ENCODE assay signal across 22 mouse cellular contexts in genomic region chr6:54946241-54946953, GRCm38 (mm10).
"Had no signal": no experiment of that assay in that cellular context is flagged by ENCODE, and none has a peak within 500 bp of the region (broad histone marks: within the 10 kb centered on the region; RNA-seq: fewer than 3 reads in every experiment).

No protein-coding gene starts in this region.

- H3K4me3 ChIP-seq: layer of hippocampus, adult 2 months; limb, embryonic 10.5 days; limb, embryonic 13.5 days; lung, embryonic 15.5 days; megakaryocyte, embryonic 14.5 days; midbrain, embryonic 10.5 days; midbrain, embryonic 13.5 days had no signal

- DNase-seq: kidney, adult 2 months; kidney, postnatal 25 days; layer of hippocampus, adult 9-11 months; liver; liver, postnatal 0 days; lung, postnatal 10 days; lung, postnatal 4 days; right cerebral cortex, postnatal 4 days; thymus, adult 2 months; thymus, postnatal 14 days; thymus, postnatal 4 days had no signal

- ATAC-seq: liver, postnatal 0 days; midbrain, embryonic 13.5 days; midbrain, embryonic 16.5 days had no signal

- H3K27ac ChIP-seq: kidney, postnatal 0 days; layer of hippocampus, adult 2 months; limb, embryonic 10.5 days; limb, embryonic 13.5 days; liver, embryonic 14.5 days; lung, embryonic 15.5 days; midbrain, embryonic 10.5 days; midbrain, embryonic 13.5 days; stomach, postnatal 0 days had no signal
